Mouse (Mus musculus) layer of hippocampus, adult 8-10 months (tissue): ENCODE measurements around the gene Hist1h2ak. TPM values are rescaled to one million over a fixed set of nuclear protein-coding genes. Genes with fewer than 3 reads are reported as not detected.

ENCODE experiments used
- microRNA-seq, 2 experiments: library from miRNA; unstranded; fragments of <30 nt; microRNA quantifications; one replicate each; pipeline ENCODE4 v1.2.0; 2022
- total RNA-seq, 4 experiments: library from RNA; stranded (reverse); gene quantifications; 2 replicates each; pipeline ENCODE4 v1.2.4; 2022

Gene Hist1h2ak
- total RNA-seq, 4 experiments from 2014 or later = 8.7 to 11.4 (median 9.8) TPM

Small RNA genes within 50 kb of the gene (microRNA-seq; reads per million reads assigned to microRNA genes)
- gene Gm44346 (0 reads per million in 2 experiments), gene Gm44357 (0 reads per million in 2 experiments), gene Gm44367 (0 reads per million in 2 experiments), gene Gm44454 (0 reads per million in 2 experiments)

Other genes starting within 250 kb of the Hist1h2ak start
- gene Zkscan8, start 222.7 kb downstream of the Hist1h2ak start, total RNA-seq = 10 to 100 TPM; 17.9 to 21.9 (median 19.8) TPM
- gene Olfr1366, start 211.0 kb downstream of the Hist1h2ak start, total RNA-seq = not detected
- not detected for gene Olfr1535, start 193.9 kb downstream of the Hist1h2ak start, total RNA-seq
- not detected for gene Olfr1364, start 172.1 kb downstream of the Hist1h2ak start, total RNA-seq
- gene Olfr1362, start 139.8 kb downstream of the Hist1h2ak start, total RNA-seq = not detected
- gene Olfr11, start 111.3 kb downstream of the Hist1h2ak start, total RNA-seq = not detected
- gene Olfr1361, start 90.4 kb downstream of the Hist1h2ak start, total RNA-seq = not detected
- not detected for gene Olfr1360, start 76.4 kb downstream of the Hist1h2ak start, total RNA-seq
- not detected for gene Olfr1359, start 55.7 kb downstream of the Hist1h2ak start, total RNA-seq
- gene Hist1h2bl, start 37.7 kb downstream of the Hist1h2ak start, total RNA-seq = 10 to 100 TPM; 10.8 to 28.3 (median 22.4) TPM
- gene Hist1h2ai, start 37.4 kb downstream of the Hist1h2ak start, total RNA-seq = 10 to 100 TPM in 2 of 4 experiments, 1 to 10 TPM in 2; 8.1 to 36.7 (median 16.0) TPM
- 10 to 100 TPM; 30.3 to 49.1 (median 42.8) TPM for gene Hist1h3h, start 36.2 kb downstream of the Hist1h2ak start, total RNA-seq
- 1 to 10 TPM; 2.8 to 4.8 (median 3.2) TPM for gene Hist1h2bm, start 31.8 kb downstream of the Hist1h2ak start, total RNA-seq
- 10 to 100 TPM; 11.6 to 17.1 (median 13.7) TPM for gene Hist1h4j, start 18.8 kb downstream of the Hist1h2ak start, total RNA-seq
- gene Hist1h4k, start 3.3 kb downstream of the Hist1h2ak start, total RNA-seq = 100 to 1,000 TPM; 228 to 277 (median 247) TPM
- 1 to 10 TPM in 3 of 4 experiments, not detected in 1; 6.6 to 9.1 (median 8.4) TPM for gene Hist1h2bn, start 296 bp upstream of the Hist1h2ak start, total RNA-seq
- 1 to 10 TPM; 3.8 to 6.5 (median 5.9) TPM for gene Hist1h1b, start 26.8 kb upstream of the Hist1h2ak start, total RNA-seq
- gene Hist1h3i, start 29.5 kb upstream of the Hist1h2ak start, total RNA-seq = 10 to 100 TPM; 32.9 to 72.6 (median 47.3) TPM
- gene Hist1h2an, start 33.4 kb upstream of the Hist1h2ak start, total RNA-seq = 1 to 10 TPM in 1 of 4 experiments, not detected in 3; 3.2 TPM
- gene Hist1h2bp, start 33.6 kb upstream of the Hist1h2ak start, total RNA-seq = 10 to 100 TPM in 1 of 4 experiments, 1 to 10 TPM in 3; 3.1 to 11.6 (median 5.9) TPM
- gene Hist1h2bq, start 56.4 kb upstream of the Hist1h2ak start, total RNA-seq = 10 to 100 TPM; 26.8 to 44.1 (median 30.6) TPM
- gene Hist1h2ao, start 56.6 kb upstream of the Hist1h2ak start, total RNA-seq = 10 to 100 TPM in 3 of 4 experiments, 1 to 10 TPM in 1; 5.0 to 27.3 (median 17.8) TPM
- gene Hist1h4m, start 57.9 kb upstream of the Hist1h2ak start, total RNA-seq = 100 to 1,000 TPM; 180 to 291 (median 231) TPM
- gene Hist1h4n, start 78.4 kb upstream of the Hist1h2ak start, total RNA-seq = 10 to 100 TPM in 3 of 4 experiments, not detected in 1; 11.4 to 41.9 (median 29.6) TPM
- gene Hist1h2ap, start 79.7 kb upstream of the Hist1h2ak start, total RNA-seq = 10 to 100 TPM in 2 of 4 experiments, not detected in 2; 10.6 to 18.9 TPM
- gene Hist1h2br, start 79.9 kb upstream of the Hist1h2ak start, total RNA-seq = 10 to 100 TPM; 26.6 to 44.1 (median 30.3) TPM
- gene Zfp184, start 191.3 kb upstream of the Hist1h2ak start, total RNA-seq = 1 to 10 TPM; 1.9 to 4.5 (median 2.9) TPM
- gene Pom121l2, start 227.4 kb upstream of the Hist1h2ak start, total RNA-seq = not detected